Mouse (Mus musculus) forebrain, embryonic 16.5 days (tissue): ENCODE data around the gene Atic. TPM values are rescaled to one million over a fixed set of nuclear protein-coding genes. Genes with fewer than 3 reads are reported as not detected.

Experiments used
- ATAC-seq: fragments of 200-750 bp; cut with Nextera tagmentation; 2 replicates; pipeline ENCODE4 v1.8.0; 2017; ENCODE audit warnings: mild to moderate bottlenecking, moderate library complexity
- H3K27ac ChIP-seq: fragments of 300-500 bp; sonication (generic); 2 replicates; pipeline ENCODE4 v1.5.1; 2014; ENCODE audit warnings: low read length, control low read depth
- H3K27me3 ChIP-seq: fragments of 300-500 bp; sonication (generic); replicated peaks from 2 replicates; pipeline ENCODE4 v1.6.1; 2014; ENCODE audit warnings: low read length; ENCODE audit not compliant: control insufficient read depth, insufficient read depth
- H3K36me3 ChIP-seq: fragments of 300-500 bp; sonication (generic); 2 replicates; pipeline ENCODE4 v1.6.1; 2014; ENCODE audit not compliant: control insufficient read depth, insufficient read depth
- H3K4me1 ChIP-seq: fragments of 300-500 bp; sonication (generic); replicated peaks from 2 replicates; pipeline ENCODE4 v1.6.1; 2014; ENCODE audit warnings: low read length; ENCODE audit not compliant: control insufficient read depth, insufficient read depth
- H3K4me2 ChIP-seq: fragments of 300-500 bp; sonication (generic); 2 replicates; pipeline ENCODE4 v1.6.1; 2014; ENCODE audit warnings: mild to moderate bottlenecking, low read length, control low read depth
- H3K4me3 ChIP-seq: fragments of 300-500 bp; sonication (generic); replicated peaks from 2 replicates; pipeline ENCODE4 v1.5.1; 2014; ENCODE audit warnings: mild to moderate bottlenecking, low read length, control low read depth
- H3K9ac ChIP-seq: fragments of 300-500 bp; sonication (generic); replicated peaks from 2 replicates; pipeline ENCODE4 v1.6.1; 2014; ENCODE audit warnings: low read depth, low read length, control low read depth
- H3K9me3 ChIP-seq: fragments of 300-500 bp; sonication (generic); 2 replicates; pipeline ENCODE4 v1.6.1; 2016; ENCODE audit warnings: low read length; ENCODE audit not compliant: control insufficient read depth
- WGBS: fragments of 180-500 bp; shearing (Covaris S2); extraction: QIAGEN DNeasy Blood & Tissue Kit; methylation state at CpG from one replicate; pipeline ENCODE4 v1.1.7; 2014; 5-methylcytosine and 5-hydroxymethylcytosine counted together
- polyA plus RNA-seq: library from polyadenylated mRNA; unstranded; fragments of >200 nt; fragmentation: Nextera tagmentation; extraction: Ambion mirVana; gene quantifications from 2 replicates; pipeline ENCODE4 v1.2.1, GENCODE M21; 2015

Atic gene
- polyA plus RNA-seq, result 35.8 and 37.3 TPM in 2 replicates

DNA sequence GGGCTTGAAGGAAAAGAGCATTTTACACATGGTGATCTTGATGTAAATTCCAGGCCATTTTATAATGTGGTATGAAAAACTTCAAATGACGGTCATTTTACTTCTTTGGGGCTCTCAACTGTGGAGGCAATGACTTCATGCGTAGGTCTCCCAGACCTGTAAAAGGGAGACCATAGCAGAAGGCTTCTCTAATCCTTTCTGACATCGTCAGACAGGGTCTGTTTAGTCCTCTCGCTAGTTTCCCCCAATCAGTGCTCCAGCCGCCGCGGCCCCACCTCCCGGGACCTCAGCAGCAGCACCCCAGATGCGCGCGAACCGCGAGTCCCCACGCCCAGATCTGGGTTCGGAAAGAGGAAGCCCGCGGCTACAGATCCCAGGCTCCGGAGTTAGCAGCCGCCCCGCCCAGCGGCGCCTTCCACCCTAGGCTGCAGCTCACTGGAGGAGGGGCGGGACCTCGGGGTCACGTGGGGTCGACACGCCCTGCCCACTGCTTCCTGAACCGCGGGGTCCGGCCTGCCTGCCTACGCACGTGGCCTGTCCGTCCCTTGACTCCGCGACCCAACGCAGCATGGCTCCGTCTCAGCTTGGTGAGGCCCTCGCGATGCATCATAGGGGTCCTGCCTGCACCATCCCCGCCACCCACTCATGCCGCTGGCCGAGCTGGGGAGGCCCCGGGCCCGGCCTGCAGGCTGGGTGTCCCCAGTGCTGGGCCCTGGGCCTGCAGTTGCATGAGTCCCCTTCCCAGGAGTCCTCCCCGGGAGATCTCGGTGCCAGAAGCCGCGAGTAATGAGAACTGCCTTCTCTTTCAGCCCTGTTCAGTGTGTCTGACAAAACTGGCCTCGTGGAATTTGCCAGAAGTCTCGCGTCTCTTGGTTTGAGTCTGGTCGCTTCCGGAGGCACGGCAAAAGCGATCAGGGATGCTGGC, at the start of gene Atic:
Gene Atic (plus strand): TSS at position 463 of the 925 bp plus-strand sequence.
- H3K9ac ChIP-seq, result peak within 1 kb of the TSS; percentile 74

GRCm38 (mm10) chr1:71507251-71507650, 49.7 kb upstream of the Atic start:
- Histone ChIP-seq H3K4me2 (peak overlapping the region; percentile 17; the same call in 1 of the 2 replicates), H3K9me3 (no peaks in the 10 kb centered on the region), H3K27me3 (no peaks in the 10 kb centered on the region), H3K9ac (no peak overlapping the region), H3K4me1 (peaks cover 4% of the 10 kb centered on the region), H3K27ac (no peak overlapping the region), H3K4me3 (no peak overlapping the region), H3K36me3 (no peaks in the 10 kb centered on the region)
- 3% methylated on average over 9 of the region's 9 CpGs for WGBS
- peak; percentile 75 for ATAC-seq

More for the DNA sequence above, at the start of gene Atic:
- Histone ChIP-seq H3K36me3 (peaks cover 7% of the 10 kb centered on the region; the same call in 1 of the 2 replicates), H3K27me3 (no peaks in the 10 kb centered on the region), H3K4me2 (peak within 1 kb of the TSS; percentile 80), H3K4me1 (peaks cover 9% of the 10 kb centered on the region; the same call in 1 of the 2 replicates), H3K4me3 (peak within 1 kb of the TSS; percentile 58), H3K9me3 (peaks cover 4% of the 10 kb centered on the region; the same call in 1 of the 2 replicates), H3K27ac (peak within 1 kb of the TSS; percentile 42)
- WGBS, result under 1% methylated on average over 55 of the region's 55 CpGs
- ATAC-seq, result peak; percentile 99

GRCm38 (mm10) chr1:71515041-71515440, 41.9 kb upstream of the Atic start:
- WGBS, result 91% methylated on average over 4 of the region's 4 CpGs
- H3K27me3 ChIP-seq, result no peaks in the 10 kb centered on the region
- no peak overlapping the region for H3K4me2 ChIP-seq
- H3K9me3 ChIP-seq, result peaks cover 4% of the 10 kb centered on the region; the same call in 1 of the 2 replicates
- no peaks in the 10 kb centered on the region for H3K4me1 ChIP-seq
- ATAC-seq, result no peak
- H3K36me3 ChIP-seq, result no peaks in the 10 kb centered on the region
- H3K4me3 ChIP-seq, result no peak overlapping the region
- no peak overlapping the region for H3K9ac ChIP-seq
- no peak overlapping the region for H3K27ac ChIP-seq

DNA sequence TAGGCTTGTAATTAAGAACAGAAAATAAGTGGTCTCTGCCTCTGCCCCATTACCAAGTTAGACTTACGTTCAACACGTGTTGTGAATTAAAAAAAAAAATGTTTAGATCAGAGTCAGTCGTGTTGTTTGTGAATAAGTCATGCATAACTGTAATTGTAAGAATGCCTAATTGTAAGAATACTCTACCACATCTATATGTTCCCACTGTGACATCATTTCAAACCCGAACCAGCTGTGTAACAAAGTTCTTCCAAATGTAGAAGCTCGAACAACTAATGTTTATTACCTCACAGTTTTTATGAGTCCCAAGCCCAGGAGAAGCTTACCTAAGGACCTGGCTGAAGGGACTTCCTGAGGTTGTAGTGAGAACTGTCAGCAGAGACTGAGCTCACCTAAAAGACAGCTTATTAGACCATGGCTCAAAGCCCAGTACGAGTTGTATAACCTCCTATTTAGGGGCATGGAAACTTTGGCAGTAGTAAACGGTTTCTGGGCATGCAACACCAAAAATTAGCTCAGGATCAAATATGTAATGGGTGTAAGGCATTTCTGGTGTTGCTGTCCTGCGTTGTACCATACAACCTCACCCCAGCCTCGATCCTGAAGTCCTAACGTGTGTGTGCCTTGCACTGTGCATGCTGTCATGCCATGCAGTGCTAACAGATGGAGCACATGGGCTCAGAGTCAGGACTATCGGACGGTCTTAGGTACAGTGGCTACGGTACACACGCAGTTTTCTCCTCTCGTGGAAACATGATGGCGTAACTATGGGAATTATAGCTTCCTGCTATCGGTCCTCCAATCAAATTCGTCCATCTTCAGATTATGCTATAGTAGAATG, 27.9 kb upstream of the Atic start:
- no peaks in the 10 kb centered on the region for H3K4me1 ChIP-seq
- H3K27ac ChIP-seq, result no peak overlapping the region
- ATAC-seq, result no peak
- WGBS, result 78% methylated on average over 18 of the region's 18 CpGs
- H3K9ac ChIP-seq, result no peak overlapping the region
- H3K9me3 ChIP-seq, result no peaks in the 10 kb centered on the region
- no peaks in the 10 kb centered on the region for H3K36me3 ChIP-seq
- H3K27me3 ChIP-seq, result no peaks in the 10 kb centered on the region
- no peak overlapping the region for H3K4me2 ChIP-seq
- H3K4me3 ChIP-seq, result no peak overlapping the region

- Histone ChIP-seq H3K4me3 (no peak overlapping the region), H3K36me3 (no peaks in the 10 kb centered on the region), H3K4me2 (no peak overlapping the region), H3K27me3 (no peaks in the 10 kb centered on the region), H3K9me3 (no peaks in the 10 kb centered on the region), H3K27ac (no peak overlapping the region), H3K9ac (no peak overlapping the region), H3K4me1 (no peaks in the 10 kb centered on the region)
- 86% methylated on average over 2 of the region's 2 CpGs for WGBS
- no peak for ATAC-seq
These were observed 26.2 kb upstream of the Atic start for GRCm38 (mm10) chr1:71530779-71531178.

- Histone ChIP-seq H3K9ac (no peak overlapping the region), H3K9me3 (no peaks in the 10 kb centered on the region), H3K4me2 (no peak overlapping the region), H3K27me3 (no peaks in the 10 kb centered on the region), H3K36me3 (no peaks in the 10 kb centered on the region), H3K27ac (no peak overlapping the region), H3K4me3 (no peak overlapping the region), H3K4me1 (no peaks in the 10 kb centered on the region)
- ATAC-seq, result no peak
- WGBS, result 23% methylated on average over 7 of the region's 7 CpGs
These were observed 25.3 kb upstream of the Atic start for GRCm38 (mm10) chr1:71531653-71532052.

GRCm38 (mm10) chr1:71539641-71540040, 17.3 kb upstream of the Atic start:
- H3K36me3 ChIP-seq, result no peaks in the 10 kb centered on the region
- H3K9ac ChIP-seq, result no peak overlapping the region
- no peak overlapping the region for H3K27ac ChIP-seq
- H3K9me3 ChIP-seq, result no peaks in the 10 kb centered on the region
- WGBS, result 84% methylated on average over 4 of the region's 4 CpGs
- no peak overlapping the region for H3K4me2 ChIP-seq
- no peaks in the 10 kb centered on the region for H3K27me3 ChIP-seq
- H3K4me3 ChIP-seq, result no peak overlapping the region
- H3K4me1 ChIP-seq, result no peaks in the 10 kb centered on the region; the same call in 1 of the 2 replicates
- ATAC-seq, result no peak

DNA sequence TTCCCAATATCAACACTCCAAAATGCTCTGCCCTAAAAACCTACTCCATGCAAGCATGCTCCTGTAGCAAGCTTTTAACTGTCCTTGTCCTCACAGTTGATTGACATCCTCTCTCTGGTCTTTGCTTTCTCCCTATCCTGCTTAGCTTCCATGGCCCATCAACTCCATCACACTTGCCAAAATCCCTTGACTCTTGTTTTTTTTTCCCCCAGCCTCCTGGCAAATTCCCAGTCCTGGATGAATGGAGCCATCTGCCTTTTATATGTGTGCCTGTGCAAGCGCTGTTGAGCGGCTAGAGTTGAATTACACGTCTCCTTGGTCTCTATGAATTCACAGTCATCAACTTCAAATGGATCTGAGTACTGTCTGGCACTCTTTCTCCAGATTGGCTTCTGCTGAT, 16.5 kb upstream of the Atic start:
- H3K36me3 ChIP-seq, result no peaks in the 10 kb centered on the region
- H3K27me3 ChIP-seq, result no peaks in the 10 kb centered on the region
- no peaks in the 10 kb centered on the region for H3K9me3 ChIP-seq
- H3K27ac ChIP-seq, result no peak overlapping the region
- H3K9ac ChIP-seq, result no peak overlapping the region
- ATAC-seq, result peak; percentile 75
- 43% methylated on average over 3 of the region's 3 CpGs for WGBS
- H3K4me1 ChIP-seq, result no peaks in the 10 kb centered on the region; the same call in 1 of the 2 replicates
- no peak overlapping the region for H3K4me2 ChIP-seq
- H3K4me3 ChIP-seq, result no peak overlapping the region

GRCm38 (mm10) chr1:71550626-71551195, 6.2 kb upstream of the Atic start:
- no peak overlapping the region for H3K4me2 ChIP-seq

More at GRCm38 (mm10) chr1:71550626-71551195, 6.2 kb upstream of the Atic start:
- no peak for ATAC-seq
- no peak overlapping the region for H3K9ac ChIP-seq
- H3K36me3 ChIP-seq, result no peaks in the 10 kb centered on the region
- H3K27ac ChIP-seq, result no peak overlapping the region
- no peaks in the 10 kb centered on the region for H3K4me1 ChIP-seq
- H3K4me3 ChIP-seq, result no peak overlapping the region
- WGBS, result 76% methylated on average over 10 of the region's 10 CpGs
- H3K27me3 ChIP-seq, result no peaks in the 10 kb centered on the region
- H3K9me3 ChIP-seq, result no peaks in the 10 kb centered on the region
